Mouse (Mus musculus): Measurements from ENCODE around the gene Olfr1188.
"Not testable (repeated sequence)": the region's sequence is repeated elsewhere in the genome, so short reads cannot be mapped to it uniquely, and the experiment has no call there.

Gene Olfr1188

GRCm38 (mm10) chr2:88556635-88557034 is at the start of gene Olfr1188:
Gene Olfr1188 (plus strand): TSS chr2:88556935.
- no peak for DNase-seq (ENCODE audit: low spot score)

- no peak for DNase-seq (ENCODE audit: low spot score)
Measured at GRCm38 (mm10) chr2:88518251-88518650, 38.5 kb upstream of the Olfr1188 start, which contains the start of gene Olfr1186. Gene Olfr1186 (plus strand): TSS chr2:88518551.

DNA sequence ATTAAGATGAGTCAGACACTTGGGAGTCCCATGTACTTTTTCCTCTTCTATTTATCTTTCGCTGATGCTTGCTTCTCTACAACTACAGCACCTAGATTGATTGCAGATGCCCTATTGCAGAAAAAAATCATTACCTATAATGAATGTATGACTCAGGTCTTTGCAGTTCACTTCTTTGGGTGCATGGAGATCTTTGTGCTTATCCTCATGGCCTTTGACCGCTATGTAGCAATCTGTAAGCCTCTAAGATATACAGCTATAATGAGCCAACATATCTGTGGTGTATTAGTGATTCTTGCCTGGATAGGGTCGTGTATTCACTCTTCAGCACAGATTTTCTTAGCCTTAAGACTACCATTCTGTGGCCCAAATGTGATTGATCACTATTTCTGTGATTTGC is 31.0 kb upstream of the Olfr1188 start:
- DNase-seq (ENCODE audit: low spot score) = no peak

GRCm38 (mm10) chr2:88572696-88573095 is 16.0 kb downstream of the Olfr1188 start:
- not testable (repeated sequence) for DNase-seq (ENCODE audit: low spot score)

GRCm38 (mm10) chr2:88586154-88586553 is 29.4 kb downstream of the Olfr1188 start, which contains the start of gene Olfr1189:
Gene Olfr1189 (plus strand): TSS chr2:88586454.
- DNase-seq (ENCODE audit: low spot score) = no peak

Measured in left cerebral cortex, adult 11 months (tissue).